Mouse (Mus musculus): ENCODE data around the gene Srsf1. TPM values are rescaled to one million over a fixed set of nuclear protein-coding genes. Genes with fewer than 3 reads are reported as not detected.
"Not testable (repeated sequence)": the region's sequence is repeated elsewhere in the genome, so short reads cannot be mapped to it uniquely, and the experiment has no call there.

Gene Srsf1
- polyA plus RNA-seq, 1 experiment: 18.3 TPM

GRCm38 (mm10) chr11:88031753-88032152 is 15.4 kb upstream of the Srsf1 start:
- TF ChIP-seq GATA1 (IDR thresholded peaks at IDR 0.05; ENCODE audit: low read length): no peak
- TF ChIP-seq TAL1 (IDR thresholded peaks at IDR 0.05; ENCODE audit: low read length): no peak
- no peaks in the 10 kb centered on the region for H3K36me3 ChIP-seq (ENCODE audit: control insufficient read depth)

GRCm38 (mm10) chr11:88035970-88036369 is 11.2 kb upstream of the Srsf1 start:
- Histone ChIP-seq H3K4me3 (replicated peaks) (no peak overlapping the region), H3K27me3 (ENCODE audit: control insufficient read depth) (no peaks in the 10 kb centered on the region), H3K9me3 (ENCODE audit: control insufficient read depth, low read length) (no peaks in the 10 kb centered on the region), H3K4me1 (ENCODE audit: control insufficient read depth) (no peaks in the 10 kb centered on the region), H3K36me3 (ENCODE audit: control insufficient read depth) (no peaks in the 10 kb centered on the region)
- TF ChIP-seq GATA1 (IDR thresholded peaks at IDR 0.05; ENCODE audit: low read length): no peak
- no peak for TF ChIP-seq TAL1 (IDR thresholded peaks at IDR 0.05; ENCODE audit: low read length)

More at GRCm38 (mm10) chr11:88031753-88032152, 15.4 kb upstream of the Srsf1 start:
- Histone ChIP-seq H3K4me3 (replicated peaks) (no peak overlapping the region), H3K27me3 (ENCODE audit: control insufficient read depth) (no peaks in the 10 kb centered on the region), H3K4me1 (ENCODE audit: control insufficient read depth) (no peaks in the 10 kb centered on the region; the same call in 1 of the 2 replicates), H3K9me3 (ENCODE audit: control insufficient read depth, low read length) (no peaks in the 10 kb centered on the region)

- TF ChIP-seq GATA1 (IDR thresholded peaks at IDR 0.05; ENCODE audit: low read length): no peak
- no peak for TF ChIP-seq TAL1 (IDR thresholded peaks at IDR 0.05; ENCODE audit: low read length)
- Histone ChIP-seq H3K9me3 (ENCODE audit: control insufficient read depth, low read length) (no peaks in the 10 kb centered on the region), H3K36me3 (ENCODE audit: control insufficient read depth) (no peaks in the 10 kb centered on the region), H3K4me1 (ENCODE audit: control insufficient read depth) (no peaks in the 10 kb centered on the region), H3K4me3 (replicated peaks) (no peak overlapping the region), H3K27me3 (ENCODE audit: control insufficient read depth) (no peaks in the 10 kb centered on the region)
Observed at GRCm38 (mm10) chr11:88036761-88037251, 10.4 kb upstream of the Srsf1 start.

GRCm38 (mm10) chr11:88037386-88037785 is 9.8 kb upstream of the Srsf1 start:
- no peak overlapping the region for H3K4me3 ChIP-seq (replicated peaks)
- no peaks in the 10 kb centered on the region for H3K27me3 ChIP-seq (ENCODE audit: control insufficient read depth)
- no peaks in the 10 kb centered on the region for H3K9me3 ChIP-seq (ENCODE audit: control insufficient read depth, low read length)
- H3K4me1 ChIP-seq (ENCODE audit: control insufficient read depth): no peaks in the 10 kb centered on the region
- no peaks in the 10 kb centered on the region for H3K36me3 ChIP-seq (ENCODE audit: control insufficient read depth)
- TF ChIP-seq TAL1 (IDR thresholded peaks at IDR 0.05; ENCODE audit: low read length): no peak
- TF ChIP-seq GATA1 (IDR thresholded peaks at IDR 0.05; ENCODE audit: low read length): no peak

GRCm38 (mm10) chr11:88039066-88039465 is 8.1 kb upstream of the Srsf1 start:
- H3K36me3 ChIP-seq (ENCODE audit: control insufficient read depth): no peaks in the 10 kb centered on the region
- no peak overlapping the region for H3K4me3 ChIP-seq (replicated peaks)
- no peaks in the 10 kb centered on the region for H3K4me1 ChIP-seq (ENCODE audit: control insufficient read depth)
- H3K27me3 ChIP-seq (ENCODE audit: control insufficient read depth): no peaks in the 10 kb centered on the region
- no peaks in the 10 kb centered on the region for H3K9me3 ChIP-seq (ENCODE audit: control insufficient read depth, low read length)
- TF ChIP-seq GATA1 (IDR thresholded peaks at IDR 0.05; ENCODE audit: low read length) (no peak), TAL1 (IDR thresholded peaks at IDR 0.05; ENCODE audit: low read length) (no peak)

- Histone ChIP-seq H3K4me3 (replicated peaks) (no peak overlapping the region), H3K36me3 (ENCODE audit: control insufficient read depth) (peaks cover 13% of the 10 kb centered on the region), H3K4me1 (ENCODE audit: control insufficient read depth) (peaks cover 15% of the 10 kb centered on the region), H3K9me3 (ENCODE audit: control insufficient read depth, low read length) (no peaks in the 10 kb centered on the region), H3K27me3 (ENCODE audit: control insufficient read depth) (no peaks in the 10 kb centered on the region)
- TF ChIP-seq GATA1 (IDR thresholded peaks at IDR 0.05; ENCODE audit: low read length): no peak
Observed at GRCm38 (mm10) chr11:88044314-88044713, 2.9 kb upstream of the Srsf1 start.

- H3K27me3 ChIP-seq (ENCODE audit: control insufficient read depth); H3K9me3 ChIP-seq (ENCODE audit: control insufficient read depth, low read length): not testable (repeated sequence)
- H3K4me3 ChIP-seq (replicated peaks): peak overlapping the region; percentile 100
- H3K36me3 ChIP-seq (ENCODE audit: control insufficient read depth): peaks cover 21% of the 10 kb centered on the region
- H3K4me1 ChIP-seq (ENCODE audit: control insufficient read depth): peaks cover 24% of the 10 kb centered on the region
Observed at GRCm38 (mm10) chr11:88045159-88045558, 2.0 kb upstream of the Srsf1 start.

- Histone ChIP-seq H3K4me1 (ENCODE audit: control insufficient read depth) (peaks cover 31% of the 10 kb centered on the region), H3K9me3 (ENCODE audit: control insufficient read depth, low read length) (no peaks in the 10 kb centered on the region), H3K27me3 (ENCODE audit: control insufficient read depth) (no peaks in the 10 kb centered on the region), H3K4me3 (replicated peaks) (peak overlapping the region; percentile 100), H3K36me3 (ENCODE audit: control insufficient read depth) (peaks cover 28% of the 10 kb centered on the region)
- TF ChIP-seq GATA1 (IDR thresholded peaks at IDR 0.05; ENCODE audit: low read length) (no peak), TAL1 (IDR thresholded peaks at IDR 0.05; ENCODE audit: low read length) (no peak)
Observed at GRCm38 (mm10) chr11:88045878-88046277, 1.3 kb upstream of the Srsf1 start.

GRCm38 (mm10) chr11:88046323-88046937 is 743 bp upstream of the Srsf1 start:
- H3K27me3 ChIP-seq (ENCODE audit: control insufficient read depth): no peaks in the 10 kb centered on the region
- H3K9me3 ChIP-seq (ENCODE audit: control insufficient read depth, low read length): no peaks in the 10 kb centered on the region
- TF ChIP-seq TAL1 (IDR thresholded peaks at IDR 0.05; ENCODE audit: low read length) (no peak), GATA1 (IDR thresholded peaks at IDR 0.05; ENCODE audit: low read length) (no peak)
- H3K4me3 ChIP-seq (replicated peaks): peak overlapping the region; percentile 100
- H3K4me1 ChIP-seq (ENCODE audit: control insufficient read depth): peaks cover 34% of the 10 kb centered on the region
- peaks cover 34% of the 10 kb centered on the region for H3K36me3 ChIP-seq (ENCODE audit: control insufficient read depth)

Measured in erythroblast, embryonic 14.5 days (primary cell).